Mouse (Mus musculus): ENCODE measurements at regions not wholly inside any gene's neighbourhood (a gene's known extent, or its start where the extent isn't known, plus 50 kb on each side); places are given as distances from the start of the nearest gene placed in this dataset.

DNA sequence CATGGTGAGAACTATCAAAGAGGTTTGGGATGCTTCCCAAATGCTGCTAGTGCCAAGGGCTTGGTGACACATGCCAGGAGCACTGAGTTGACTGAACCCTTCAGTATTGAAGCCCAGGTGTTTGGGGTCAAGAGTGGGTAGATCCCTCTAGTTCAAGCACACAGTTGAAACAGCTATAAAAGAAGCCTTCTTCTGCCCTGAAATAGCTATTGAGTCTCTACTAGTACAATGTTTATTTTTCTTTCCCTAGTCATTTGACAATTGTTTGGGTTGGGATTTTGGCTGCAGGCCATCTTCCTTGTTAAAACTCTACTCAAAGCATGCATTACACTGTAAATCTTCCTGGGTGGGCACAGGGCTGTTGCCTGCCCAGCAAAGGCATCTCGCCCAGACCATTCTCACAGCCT lies 308.5 kb downstream of the Tle4 start:
- Histone ChIP-seq H3K36me3 (no peaks in the 10 kb centered on the region), H3K4me1 (replicated peaks) (no peaks in the 10 kb centered on the region), H3K27ac (ENCODE audit: poor library complexity, severe bottlenecking) (no peak overlapping the region), H3K4me2 (no peak overlapping the region), H3K27me3 (replicated peaks) (no peaks in the 10 kb centered on the region), H3K9me3 (replicated peaks) (no peaks in the 10 kb centered on the region), H3K9ac (no peak overlapping the region), H3K4me3 (no peak overlapping the region)
- 63% methylated on average over 1 of the region's 1 CpGs for WGBS
- ATAC-seq (ENCODE audit: insufficient number of reproducible peaks, low FRiP score): no peak

DNA sequence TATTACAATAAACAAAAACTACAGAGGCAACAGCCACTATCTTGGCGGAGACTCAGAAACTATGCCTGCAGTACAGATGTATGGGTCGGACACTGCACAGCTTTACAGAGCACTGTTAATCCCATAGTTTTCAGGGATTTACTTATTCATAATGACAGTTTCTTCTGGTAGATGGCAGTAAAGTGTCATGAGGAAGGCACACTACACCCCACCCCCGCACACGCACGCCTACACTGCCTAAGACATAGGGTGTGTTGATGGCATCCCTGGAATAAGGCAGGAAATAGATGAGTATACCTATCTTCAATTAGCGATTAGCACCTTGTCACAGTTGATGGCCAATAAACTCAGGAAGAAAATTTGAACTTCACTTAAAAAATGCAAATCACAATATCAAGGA lies 306.9 kb downstream of the Tle4 start:
- no peak overlapping the region for H3K4me2 ChIP-seq
- no peak overlapping the region for H3K4me3 ChIP-seq
- no peak overlapping the region for H3K9ac ChIP-seq
- no peaks in the 10 kb centered on the region for H3K4me1 ChIP-seq (replicated peaks)
- WGBS: 71% methylated on average over 6 of the region's 6 CpGs
- H3K27ac ChIP-seq (ENCODE audit: poor library complexity, severe bottlenecking): no peak overlapping the region
- H3K9me3 ChIP-seq (replicated peaks): no peaks in the 10 kb centered on the region
- no peaks in the 10 kb centered on the region for H3K27me3 ChIP-seq (replicated peaks)
- no peaks in the 10 kb centered on the region for H3K36me3 ChIP-seq
- no peak for ATAC-seq (ENCODE audit: insufficient number of reproducible peaks, low FRiP score)

DNA sequence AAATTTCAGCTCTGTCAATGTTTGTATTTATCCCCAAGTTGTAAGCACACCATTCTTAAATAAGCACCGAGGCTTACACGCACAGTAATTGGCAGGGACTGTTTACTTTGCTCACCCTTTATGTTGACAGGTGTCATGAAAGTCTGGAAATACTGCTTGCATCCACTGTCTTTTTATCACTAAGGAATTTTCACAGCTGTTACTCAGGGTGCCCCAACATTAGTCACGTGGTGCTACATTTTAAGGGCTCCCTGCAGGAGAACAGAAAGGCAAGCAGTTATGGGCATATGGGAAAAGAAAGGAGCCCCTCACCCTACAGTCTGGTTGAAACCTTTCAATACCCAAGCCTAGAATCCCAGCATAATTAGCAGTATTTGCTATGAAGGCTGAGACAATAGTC lies 304.7 kb downstream of the Tle4 start:
- H3K36me3 ChIP-seq: no peaks in the 10 kb centered on the region
- no peaks in the 10 kb centered on the region for H3K4me1 ChIP-seq (replicated peaks)
- no peaks in the 10 kb centered on the region for H3K9me3 ChIP-seq (replicated peaks)
- no peak overlapping the region for H3K4me3 ChIP-seq
- H3K4me2 ChIP-seq: no peak overlapping the region
- WGBS: 63% methylated on average over 3 of the region's 3 CpGs
- H3K27me3 ChIP-seq (replicated peaks): no peaks in the 10 kb centered on the region
- H3K27ac ChIP-seq (ENCODE audit: poor library complexity, severe bottlenecking): no peak overlapping the region
- H3K9ac ChIP-seq: no peak overlapping the region
- ATAC-seq (ENCODE audit: insufficient number of reproducible peaks, low FRiP score): no peak

GRCm38 (mm10) chr19:14301176-14301943 lies 296.5 kb downstream of the Tle4 start:
- no peak for ATAC-seq (ENCODE audit: insufficient number of reproducible peaks, low FRiP score)
- Histone ChIP-seq H3K36me3 (no peaks in the 10 kb centered on the region), H3K4me2 (no peak overlapping the region), H3K27ac (ENCODE audit: poor library complexity, severe bottlenecking) (no peak overlapping the region), H3K9ac (no peak overlapping the region), H3K4me1 (replicated peaks) (no peaks in the 10 kb centered on the region), H3K4me3 (no peak overlapping the region), H3K27me3 (replicated peaks) (no peaks in the 10 kb centered on the region), H3K9me3 (replicated peaks) (no peaks in the 10 kb centered on the region)
- 74% methylated on average over 6 of the region's 6 CpGs for WGBS

DNA sequence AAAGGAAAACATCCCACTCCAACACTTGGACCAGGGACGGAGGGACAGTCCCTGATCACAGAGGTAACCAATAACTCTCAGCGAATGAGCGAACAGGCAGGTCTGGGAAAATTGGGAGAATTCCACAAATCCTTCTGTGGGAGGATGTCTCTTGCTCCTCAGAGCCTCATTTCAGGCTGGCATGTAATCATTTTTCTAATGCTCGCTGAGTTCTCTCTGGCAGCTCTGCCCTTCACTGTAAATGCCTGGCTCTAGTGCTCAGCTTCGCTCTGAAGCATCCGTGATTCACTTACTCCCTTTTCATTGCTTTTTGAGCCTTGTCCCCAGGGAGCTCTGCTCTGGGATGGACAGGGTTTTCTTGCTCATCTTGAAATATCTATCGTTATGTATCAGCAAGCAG lies 283.6 kb downstream of the Tle4 start:
- no peak overlapping the region for H3K27ac ChIP-seq (ENCODE audit: poor library complexity, severe bottlenecking)
- peaks cover 7% of the 10 kb centered on the region; the same call in 1 of the 2 replicates for H3K27me3 ChIP-seq (replicated peaks)
- no peak for ATAC-seq (ENCODE audit: insufficient number of reproducible peaks, low FRiP score)
- H3K9ac ChIP-seq: no peak overlapping the region
- H3K36me3 ChIP-seq: no peaks in the 10 kb centered on the region
- H3K9me3 ChIP-seq (replicated peaks): no peaks in the 10 kb centered on the region
- H3K4me1 ChIP-seq (replicated peaks): no peaks in the 10 kb centered on the region
- H3K4me2 ChIP-seq: no peak overlapping the region
- H3K4me3 ChIP-seq: no peak overlapping the region
- WGBS: 63% methylated on average over 7 of the region's 7 CpGs

GRCm38 (mm10) chr19:14319677-14320191 lies 278.1 kb downstream of the Tle4 start:
- Histone ChIP-seq H3K4me3 (no peak overlapping the region), H3K36me3 (no peaks in the 10 kb centered on the region), H3K9me3 (replicated peaks) (no peaks in the 10 kb centered on the region), H3K27ac (ENCODE audit: poor library complexity, severe bottlenecking) (no peak overlapping the region), H3K9ac (no peak overlapping the region), H3K4me1 (replicated peaks) (no peaks in the 10 kb centered on the region), H3K27me3 (replicated peaks) (peaks cover 7% of the 10 kb centered on the region; the same call in 1 of the 2 replicates), H3K4me2 (no peak overlapping the region)
- WGBS: 63% methylated on average over 3 of the region's 3 CpGs
- ATAC-seq (ENCODE audit: insufficient number of reproducible peaks, low FRiP score): no peak

GRCm38 (mm10) chr19:14325353-14326052 lies 272.3 kb downstream of the Tle4 start:
- H3K27ac ChIP-seq (ENCODE audit: poor library complexity, severe bottlenecking): no peak overlapping the region
- ATAC-seq (ENCODE audit: insufficient number of reproducible peaks, low FRiP score): no peak
- H3K4me3 ChIP-seq: no peak overlapping the region
- H3K4me1 ChIP-seq (replicated peaks): no peaks in the 10 kb centered on the region
- no peaks in the 10 kb centered on the region for H3K36me3 ChIP-seq
- no peak overlapping the region for H3K4me2 ChIP-seq
- H3K27me3 ChIP-seq (replicated peaks): peaks cover 5% of the 10 kb centered on the region
- no peaks in the 10 kb centered on the region for H3K9me3 ChIP-seq (replicated peaks)
- 79% methylated on average over 9 of the region's 9 CpGs for WGBS
- no peak overlapping the region for H3K9ac ChIP-seq

GRCm38 (mm10) chr19:14333041-14334012 lies 264.5 kb downstream of the Tle4 start:
- Histone ChIP-seq H3K27ac (ENCODE audit: poor library complexity, severe bottlenecking) (no peak overlapping the region), H3K36me3 (no peaks in the 10 kb centered on the region), H3K9ac (no peak overlapping the region), H3K27me3 (replicated peaks) (peaks cover 2% of the 10 kb centered on the region), H3K4me2 (no peak overlapping the region), H3K4me1 (replicated peaks) (no peaks in the 10 kb centered on the region), H3K9me3 (replicated peaks) (no peaks in the 10 kb centered on the region), H3K4me3 (no peak overlapping the region)
- 41% methylated on average over 6 of the region's 6 CpGs for WGBS
- no peak for ATAC-seq (ENCODE audit: insufficient number of reproducible peaks, low FRiP score)

DNA sequence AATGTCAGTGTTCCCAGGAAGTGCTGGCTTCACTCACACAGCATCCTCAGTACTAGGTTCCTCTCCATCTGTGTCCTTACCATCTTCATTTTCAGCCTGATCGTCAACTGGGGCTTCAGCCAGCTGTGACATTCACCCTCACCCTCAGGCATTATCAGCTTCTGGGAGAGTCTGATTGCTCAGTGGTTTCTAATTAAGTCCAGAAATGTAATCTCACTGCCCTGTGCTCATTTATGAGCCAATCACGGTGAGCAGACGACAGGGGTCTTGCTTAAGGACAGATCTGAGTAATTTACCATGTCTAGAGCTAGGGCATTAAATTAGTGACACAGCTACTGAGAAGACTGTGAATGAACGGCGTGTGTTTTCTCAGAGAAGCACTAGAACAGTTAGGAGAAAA lies 260.8 kb downstream of the Tle4 start:
- no peaks in the 10 kb centered on the region for H3K4me1 ChIP-seq (replicated peaks)
- no peak overlapping the region for H3K4me2 ChIP-seq
- no peaks in the 10 kb centered on the region for H3K27me3 ChIP-seq (replicated peaks)
- no peak for ATAC-seq (ENCODE audit: insufficient number of reproducible peaks, low FRiP score)
- H3K36me3 ChIP-seq: no peaks in the 10 kb centered on the region
- H3K4me3 ChIP-seq: no peak overlapping the region
- H3K9me3 ChIP-seq (replicated peaks): no peaks in the 10 kb centered on the region
- no peak overlapping the region for H3K9ac ChIP-seq
- no peak overlapping the region for H3K27ac ChIP-seq (ENCODE audit: poor library complexity, severe bottlenecking)
- 50% methylated on average over 5 of the region's 5 CpGs for WGBS

- no peak overlapping the region for H3K4me3 ChIP-seq
- WGBS: 45% methylated on average over 2 of the region's 2 CpGs
- no peak overlapping the region for H3K4me2 ChIP-seq
- H3K9me3 ChIP-seq (replicated peaks): no peaks in the 10 kb centered on the region
- no peaks in the 10 kb centered on the region for H3K27me3 ChIP-seq (replicated peaks)
- H3K9ac ChIP-seq: no peak overlapping the region
- no peak overlapping the region for H3K27ac ChIP-seq (ENCODE audit: poor library complexity, severe bottlenecking)
- H3K36me3 ChIP-seq: no peaks in the 10 kb centered on the region
- no peaks in the 10 kb centered on the region for H3K4me1 ChIP-seq (replicated peaks)
- no peak for ATAC-seq (ENCODE audit: insufficient number of reproducible peaks, low FRiP score)
Observed at GRCm38 (mm10) chr19:14340759-14341158, 257.1 kb downstream of the Tle4 start.

- whole genome bisulfite sequencing: 56% methylated on average over 5 of the region's 5 CpGs
- Histone ChIP-seq H3K36me3 (no peaks in the 10 kb centered on the region), H3K9me3 (replicated peaks) (no peaks in the 10 kb centered on the region), H3K4me1 (replicated peaks) (peaks cover 7% of the 10 kb centered on the region; the same call in 1 of the 2 replicates), H3K27ac (ENCODE audit: poor library complexity, severe bottlenecking) (no peak overlapping the region), H3K4me3 (no peak overlapping the region), H3K9ac (no peak overlapping the region), H3K4me2 (no peak overlapping the region), H3K27me3 (replicated peaks) (no peaks in the 10 kb centered on the region)
- no peak for ATAC-seq (ENCODE audit: insufficient number of reproducible peaks, low FRiP score)
Observed at GRCm38 (mm10) chr19:14343890-14344289, 254.0 kb downstream of the Tle4 start.

Measured in heart, embryonic 12.5 days (tissue).